16 mouse cellular contexts compared by ENCODE assay signal in genomic region chr7:131670586-131670985, GRCm38 (mm10).
A peak's percentile ranks its signal among the peaks of the same experiment; 100 is the strongest.
DNase-seq lines count a peak whose midpoint lies in the region.
"Had no signal": no experiment of that assay in that cellular context is flagged by ENCODE, and none has a peak within 500 bp of the region (broad histone marks: within the 10 kb centered on the region; RNA-seq: fewer than 3 reads in every experiment).

No protein-coding gene starts in this region.

- DNase-seq in embryo, embryonic 10 days (ENCODE audit: low spot score): peak; percentile 74
- DNase-seq in embryo, embryonic 11 days: no peak
- DNase-seq in kidney, postnatal 14 days: peak; percentile 4
- no peak for DNase-seq in kidney, postnatal 36 days
- peak; percentile 67 for DNase-seq in embryo, embryonic 10.5 days (ENCODE audit: low spot score)
- peak; percentile 34 for DNase-seq in mesoderm, embryonic 11.5 days (ENCODE audit: low read depth, low spot score)
- DNase-seq in cerebellum, adult 11 months: no peak
- DNase-seq: adrenal gland, adult 8-10 months; adrenal gland, postnatal 14 days; adrenal gland, postnatal 36 days; B cell, adult 2 months; cerebellum, adult 18-20 months; cerebellum, adult 8-10 months; cerebellum, adult 9-11 months; cerebellum, postnatal 14 days; cerebellum, postnatal 36 days had no signal

Comparison
In these comparisons a context has a peak if more than half of its experiments do, and no peak if none do; other contexts are left out.
1. DNase-seq: peak in embryo, embryonic 10 days (single experiment), kidney, postnatal 14 days (single experiment), embryo, embryonic 10.5 days (single experiment) and mesoderm, embryonic 11.5 days (single experiment); none in embryo, embryonic 11 days (single experiment), kidney, postnatal 36 days (0 of 2) and cerebellum, adult 11 months (single experiment).